Mouse (Mus musculus) stomach, embryonic 14.5 days (tissue): Measurements from ENCODE around the gene Rasl11b. TPM values are rescaled to one million over a fixed set of nuclear protein-coding genes. Genes with fewer than 3 reads are reported as not detected.
A peak's percentile ranks its signal among the peaks of the same experiment; 100 is the strongest.

Source experiments
- ATAC-seq: fragments of 200-750 bp; cut with Nextera tagmentation; 2 replicates; pipeline ENCODE4 v1.8.0; 2017; ENCODE audit warnings: low read depth, moderate TSS enrichment; ENCODE audit not compliant: insufficient number of reproducible peaks, insufficient read depth, low FRiP score
- H3K27ac ChIP-seq: fragments of 300-500 bp; sonication (generic); 2 replicates; pipeline ENCODE4 v1.5.1; 2014; ENCODE audit warnings: mild to moderate bottlenecking, low read length, moderate library complexity, mixed read lengths
- H3K27me3 ChIP-seq: fragments of 300-500 bp; sonication (generic); 2 replicates; pipeline ENCODE4 v1.6.1; 2014; ENCODE audit warnings: low read length, control low read depth, mixed read lengths; ENCODE audit not compliant: control insufficient read depth, insufficient read depth
- H3K36me3 ChIP-seq: fragments of 300-500 bp; sonication (generic); 2 replicates; pipeline ENCODE4 v1.6.1; 2014; ENCODE audit warnings: mild to moderate bottlenecking, control low read depth, low read length, moderate library complexity, mixed read lengths; ENCODE audit not compliant: control insufficient read depth, insufficient read depth
- H3K4me1 ChIP-seq: fragments of 300-500 bp; sonication (generic); 2 replicates; pipeline ENCODE4 v1.6.1; 2014; ENCODE audit warnings: low read length, control low read depth, mixed read lengths; ENCODE audit not compliant: control insufficient read depth, insufficient read depth
- H3K4me2 ChIP-seq: fragments of 300-500 bp; sonication (generic); replicated peaks from 2 replicates; pipeline ENCODE4 v1.6.1; 2014; ENCODE audit warnings: low read depth, low read length, control low read depth
- H3K4me3 ChIP-seq: fragments of 300-500 bp; sonication (generic); 2 replicates; pipeline ENCODE4 v1.5.1; 2014; ENCODE audit warnings: low read depth, low read length, control low read depth
- H3K9ac ChIP-seq: fragments of 300-500 bp; sonication (generic); replicated peaks from 2 replicates; pipeline ENCODE4 v1.6.1; 2014; ENCODE audit warnings: low read depth, mild to moderate bottlenecking, control low read depth, low read length, moderate library complexity, mixed read lengths
- H3K9me3 ChIP-seq: fragments of 300-500 bp; sonication (generic); 2 replicates; pipeline ENCODE4 v1.6.1; 2016; ENCODE audit warnings: low read depth, low read length, control low read depth; ENCODE audit not compliant: control insufficient read depth
- WGBS: fragments of 180-500 bp; shearing (Covaris S2); extraction: QIAGEN DNeasy Blood & Tissue Kit; methylation state at CpG from one replicate; pipeline ENCODE4 v1.1.7; 2014; 5-methylcytosine and 5-hydroxymethylcytosine counted together
- polyA plus RNA-seq: library from polyadenylated mRNA; unstranded; fragments of >200 nt; fragmentation: Nextera tagmentation; extraction: Ambion mirVana; gene quantifications from 2 replicates; pipeline ENCODE4 v1.2.1, GENCODE M21; 2014

Rasl11b gene
- polyA plus RNA-seq, 1 experiment from 2014 or later, result 52.0 TPM

DNA sequence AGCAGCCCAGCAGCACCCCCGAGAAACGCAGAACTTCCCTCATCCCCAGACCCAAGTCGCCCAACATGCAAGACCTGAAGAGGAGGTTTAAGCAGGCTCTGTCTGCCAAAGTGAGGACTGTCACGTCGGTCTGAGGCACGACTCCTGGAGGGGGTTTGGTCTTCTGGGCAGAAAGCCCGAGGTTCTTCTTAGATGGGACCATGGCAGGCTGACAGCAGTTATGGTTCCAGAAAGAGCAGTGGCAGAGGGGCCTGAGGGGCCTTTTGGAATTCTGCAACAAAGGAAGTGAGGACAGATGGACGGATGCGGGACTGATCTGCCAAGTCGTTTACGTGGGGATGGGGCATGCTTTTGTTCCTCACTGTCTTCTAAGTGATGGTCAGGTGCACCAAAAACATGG lies 3.4 kb downstream of the Rasl11b start:
- Histone ChIP-seq H3K36me3 (peaks cover 25% of the 10 kb centered on the region), H3K4me2 (peak overlapping the region; percentile 93), H3K27me3 (no peaks in the 10 kb centered on the region), H3K9me3 (no peaks in the 10 kb centered on the region; the same call in 1 of the 2 replicates), H3K9ac (no peak overlapping the region), H3K27ac (no peak overlapping the region), H3K4me3 (no peak overlapping the region), H3K4me1 (peaks cover 34% of the 10 kb centered on the region)
- ATAC-seq, result no peak
- WGBS, result 78% methylated on average over 11 of the region's 11 CpGs

DNA sequence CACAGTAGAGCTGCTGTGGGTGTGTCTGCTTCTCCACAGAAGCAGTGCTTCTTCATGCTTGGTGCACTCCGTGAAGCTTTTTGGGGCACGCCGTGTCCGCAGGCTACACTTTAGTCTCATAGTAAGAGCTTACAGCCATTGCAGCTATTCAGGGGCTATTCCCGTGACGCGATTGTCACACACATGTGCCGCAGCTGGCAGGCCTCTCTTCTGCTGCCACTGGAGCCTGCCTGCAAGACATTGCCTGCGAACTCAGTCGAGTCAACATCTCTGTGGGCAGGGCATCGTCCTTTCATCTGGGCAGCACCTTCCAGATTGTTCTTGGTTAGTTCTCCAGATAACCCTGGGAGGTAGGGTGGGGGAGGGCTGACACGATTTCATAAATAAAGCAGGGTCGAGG lies 4.7 kb downstream of the Rasl11b start:
- H3K36me3 ChIP-seq, result peaks cover 25% of the 10 kb centered on the region
- H3K4me3 ChIP-seq, result no peak overlapping the region
- peaks cover 23% of the 10 kb centered on the region for H3K4me1 ChIP-seq
- H3K9ac ChIP-seq, result no peak overlapping the region
- H3K4me2 ChIP-seq, result no peak overlapping the region
- H3K9me3 ChIP-seq, result no peaks in the 10 kb centered on the region; the same call in 1 of the 2 replicates
- WGBS, result 80% methylated on average over 13 of the region's 13 CpGs
- no peak for ATAC-seq
- no peak overlapping the region for H3K27ac ChIP-seq
- H3K27me3 ChIP-seq, result no peaks in the 10 kb centered on the region

DNA sequence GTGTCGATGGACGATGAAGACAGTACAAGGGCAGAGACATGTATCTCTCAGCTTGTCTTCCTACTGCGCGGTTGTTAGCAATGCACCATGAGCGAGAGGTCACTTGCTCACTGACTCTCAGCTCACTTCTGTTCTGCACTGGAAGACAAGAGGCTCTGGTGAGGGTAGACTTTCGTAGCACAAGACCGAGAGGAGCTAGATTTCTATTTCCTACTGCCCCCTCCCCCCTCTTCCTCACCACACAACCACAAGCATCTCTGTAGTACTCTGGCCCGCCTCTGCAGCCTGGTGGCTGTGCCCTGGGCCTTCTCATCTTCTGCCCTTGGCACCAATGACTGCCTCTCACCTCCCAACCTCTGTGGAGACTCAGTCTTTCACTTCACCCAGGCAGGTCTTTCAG lies 5.4 kb downstream of the Rasl11b start:
- Histone ChIP-seq H3K27ac (no peak overlapping the region), H3K36me3 (peaks cover 25% of the 10 kb centered on the region), H3K4me1 (peaks cover 25% of the 10 kb centered on the region), H3K4me3 (no peak overlapping the region), H3K4me2 (no peak overlapping the region), H3K27me3 (no peaks in the 10 kb centered on the region), H3K9me3 (no peaks in the 10 kb centered on the region; the same call in 1 of the 2 replicates), H3K9ac (no peak overlapping the region)
- ATAC-seq, result no peak
- 90% methylated on average over 8 of the region's 8 CpGs for WGBS

DNA sequence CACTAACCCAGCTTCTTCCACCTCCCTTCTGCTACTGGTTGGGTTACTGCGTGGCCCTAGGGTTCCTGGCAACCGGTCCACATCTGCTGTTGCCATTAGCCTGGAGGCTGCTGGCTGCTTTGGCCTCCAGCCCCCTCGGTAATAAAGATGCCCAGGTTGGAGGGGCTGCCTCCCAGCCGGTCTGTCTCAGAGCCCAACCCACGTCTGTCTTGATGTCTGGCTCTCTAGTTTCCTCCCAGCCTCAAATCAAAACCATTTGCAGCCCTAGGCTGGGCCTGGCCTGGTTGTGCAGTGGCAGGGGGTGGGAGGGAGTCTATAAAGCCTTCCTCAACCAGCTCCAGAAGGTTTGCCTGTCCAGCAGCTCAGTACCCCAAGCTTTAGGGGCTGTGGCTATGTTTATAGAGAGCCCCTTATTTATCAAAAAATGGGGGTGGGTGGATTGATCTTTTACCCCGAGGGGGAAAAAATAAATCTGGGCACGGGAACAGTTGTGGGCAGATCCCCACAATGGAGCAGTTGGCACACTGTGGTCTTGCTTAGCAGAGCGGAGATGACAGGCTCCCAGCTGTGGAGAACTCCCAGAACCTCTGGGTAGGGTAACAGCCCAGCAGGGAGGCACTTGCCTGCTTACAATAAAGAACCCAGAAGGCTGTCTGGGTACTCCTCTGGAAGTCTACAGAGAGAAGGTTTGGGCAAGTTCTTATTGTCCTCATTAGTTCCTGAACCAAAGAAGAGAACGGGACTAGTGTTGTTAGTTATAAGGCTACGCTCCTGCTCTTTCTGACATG lies 6.7 kb downstream of the Rasl11b start:
- ATAC-seq, result no peak
- peaks cover 23% of the 10 kb centered on the region for H3K4me1 ChIP-seq
- 65% methylated on average over 10 of the region's 10 CpGs for WGBS
- H3K4me2 ChIP-seq, result no peak overlapping the region
- peaks cover 25% of the 10 kb centered on the region for H3K36me3 ChIP-seq
- H3K9me3 ChIP-seq, result no peaks in the 10 kb centered on the region; the same call in 1 of the 2 replicates
- no peak overlapping the region for H3K27ac ChIP-seq
- H3K4me3 ChIP-seq, result no peak overlapping the region
- H3K27me3 ChIP-seq, result no peaks in the 10 kb centered on the region
- H3K9ac ChIP-seq, result no peak overlapping the region

DNA sequence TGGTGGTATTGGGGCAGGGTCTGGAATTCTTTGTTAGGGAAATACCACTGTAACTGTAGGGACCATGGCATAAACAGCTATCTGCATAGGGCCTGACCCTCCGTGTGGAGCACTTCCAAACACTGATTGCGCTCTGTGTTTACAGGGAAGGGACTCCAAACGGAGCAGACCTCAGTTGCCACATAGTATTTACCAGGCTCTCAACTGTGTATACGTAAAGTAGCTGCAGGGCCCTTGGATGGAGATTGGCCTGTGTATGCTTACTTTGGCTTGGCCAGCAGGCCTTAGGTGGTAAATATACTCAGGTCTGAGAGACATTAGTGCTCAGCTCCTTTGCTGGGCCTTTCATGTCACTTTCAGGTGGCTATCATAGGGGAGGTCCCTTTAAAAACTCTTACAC lies 7.4 kb downstream of the Rasl11b start:
- H3K4me1 ChIP-seq, result peaks cover 19% of the 10 kb centered on the region
- H3K4me3 ChIP-seq, result no peak overlapping the region
- 71% methylated on average over 4 of the region's 4 CpGs for WGBS
- H3K36me3 ChIP-seq, result peaks cover 22% of the 10 kb centered on the region
- no peak overlapping the region for H3K27ac ChIP-seq
- no peak overlapping the region for H3K9ac ChIP-seq
- H3K27me3 ChIP-seq, result no peaks in the 10 kb centered on the region
- no peak for ATAC-seq
- no peaks in the 10 kb centered on the region; the same call in 1 of the 2 replicates for H3K9me3 ChIP-seq
- no peak overlapping the region for H3K4me2 ChIP-seq

DNA sequence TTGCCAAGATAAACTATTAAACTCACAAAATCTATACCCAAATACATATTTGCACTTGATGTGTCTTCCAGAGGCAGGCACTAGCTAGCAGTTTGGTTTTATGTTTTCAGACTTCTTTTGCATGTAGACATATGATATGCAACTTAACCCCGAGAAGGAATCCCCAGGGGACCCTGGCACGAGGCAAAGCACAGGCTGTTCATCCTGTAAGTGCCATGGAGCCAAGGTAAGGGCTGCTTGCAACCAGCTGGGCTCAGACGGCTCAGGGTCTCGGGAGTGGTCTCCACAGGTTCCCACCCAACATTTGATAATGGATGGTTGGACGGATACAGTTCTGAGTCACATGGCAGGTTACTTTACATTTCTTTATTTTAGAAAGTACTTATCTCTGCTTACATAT lies 9.4 kb downstream of the Rasl11b start:
- Histone ChIP-seq H3K27ac (no peak overlapping the region), H3K9ac (no peak overlapping the region), H3K9me3 (no peaks in the 10 kb centered on the region; the same call in 1 of the 2 replicates), H3K4me3 (no peak overlapping the region), H3K4me1 (peaks cover 13% of the 10 kb centered on the region), H3K36me3 (peaks cover 5% of the 10 kb centered on the region; the same call in 1 of the 2 replicates), H3K4me2 (no peak overlapping the region), H3K27me3 (no peaks in the 10 kb centered on the region)
- 69% methylated on average over 5 of the region's 5 CpGs for WGBS
- no peak for ATAC-seq

DNA sequence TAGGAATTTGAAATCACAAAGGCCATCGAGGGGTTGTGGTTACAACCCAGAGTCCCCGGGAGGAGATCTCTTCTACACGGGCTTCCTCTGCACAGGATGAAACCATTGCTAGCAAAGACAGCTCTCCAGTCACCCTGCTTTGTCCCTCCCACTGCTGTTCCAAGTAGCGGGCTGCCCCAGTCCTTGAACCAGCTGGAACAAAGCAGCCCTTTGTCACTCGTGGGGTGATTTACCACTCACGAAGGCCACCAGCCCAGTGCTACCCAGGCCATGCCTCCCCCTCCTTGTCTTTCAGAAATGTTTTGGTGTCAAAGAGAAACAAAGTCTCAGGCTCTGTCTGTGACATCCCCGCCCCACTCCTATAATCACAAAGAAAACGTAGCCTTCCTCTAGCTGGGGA lies 10.4 kb downstream of the Rasl11b start:
- no peak overlapping the region for H3K9ac ChIP-seq
- no peak overlapping the region for H3K4me2 ChIP-seq
- no peaks in the 10 kb centered on the region for H3K27me3 ChIP-seq
- H3K27ac ChIP-seq, result peak overlapping the region; percentile 10; the same call in 1 of the 2 replicates
- H3K4me1 ChIP-seq, result peaks cover 13% of the 10 kb centered on the region
- no peaks in the 10 kb centered on the region; the same call in 1 of the 2 replicates for H3K9me3 ChIP-seq
- H3K4me3 ChIP-seq, result no peak overlapping the region
- H3K36me3 ChIP-seq, result no peaks in the 10 kb centered on the region
- no peak for ATAC-seq
- 45% methylated on average over 8 of the region's 8 CpGs for WGBS

DNA sequence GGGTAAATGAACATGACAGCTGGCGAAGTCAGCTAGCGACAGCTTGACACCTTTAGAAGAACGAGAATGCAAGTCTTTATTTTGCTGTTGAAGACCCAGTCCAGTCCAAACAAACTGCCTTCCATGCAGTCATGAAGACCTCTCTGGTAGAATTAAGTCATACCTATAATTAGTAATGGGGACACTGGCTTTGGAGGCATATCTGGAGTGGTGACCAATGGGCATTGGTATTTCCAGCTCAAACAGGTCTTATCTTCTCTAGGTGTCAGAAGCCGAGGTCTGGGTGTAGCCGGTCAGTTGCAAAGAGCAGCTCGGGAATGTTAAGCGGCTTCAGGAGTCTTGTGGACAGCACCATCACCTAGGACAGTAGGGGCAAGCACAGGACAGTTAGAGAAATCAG lies 11.0 kb downstream of the Rasl11b start:
- Histone ChIP-seq H3K4me2 (no peak overlapping the region), H3K9me3 (no peaks in the 10 kb centered on the region; the same call in 1 of the 2 replicates), H3K27me3 (no peaks in the 10 kb centered on the region), H3K4me3 (no peak overlapping the region), H3K27ac (no peak overlapping the region), H3K4me1 (peaks cover 13% of the 10 kb centered on the region), H3K36me3 (no peaks in the 10 kb centered on the region), H3K9ac (no peak overlapping the region)
- WGBS, result 81% methylated on average over 7 of the region's 7 CpGs
- no peak for ATAC-seq
